Mouse (Mus musculus): ENCODE measurements around the gene Spg7.
"Not testable (repeated sequence)": the region's sequence is repeated elsewhere in the genome, so short reads cannot be mapped to it uniquely, and the experiment has no call there.

The Spg7 gene

DNA sequence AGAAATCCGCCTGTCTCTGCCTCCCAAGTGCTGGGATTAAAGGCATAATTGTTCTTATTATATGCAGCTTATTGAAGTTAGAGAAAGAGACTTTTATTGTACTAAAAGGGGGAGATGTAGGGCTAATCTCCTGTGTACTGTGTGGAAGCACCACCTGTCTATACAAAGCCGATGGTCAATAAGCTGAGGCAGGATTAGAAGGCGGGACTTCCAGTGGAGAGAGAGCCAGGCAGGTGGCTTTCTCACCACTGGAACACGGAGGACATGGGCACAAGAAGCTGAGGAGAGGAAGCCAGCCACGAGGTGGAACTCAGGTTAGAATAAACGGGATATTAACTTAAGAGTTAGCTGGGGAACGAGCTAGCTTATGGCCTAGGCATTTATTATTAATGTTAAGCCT lies at the start of gene Spg7:
Gene Spg7 (plus strand): TSS at position 222 of the 400 bp plus-strand sequence.
- no peak for DNase-seq (ENCODE audit: low spot score)

DNA sequence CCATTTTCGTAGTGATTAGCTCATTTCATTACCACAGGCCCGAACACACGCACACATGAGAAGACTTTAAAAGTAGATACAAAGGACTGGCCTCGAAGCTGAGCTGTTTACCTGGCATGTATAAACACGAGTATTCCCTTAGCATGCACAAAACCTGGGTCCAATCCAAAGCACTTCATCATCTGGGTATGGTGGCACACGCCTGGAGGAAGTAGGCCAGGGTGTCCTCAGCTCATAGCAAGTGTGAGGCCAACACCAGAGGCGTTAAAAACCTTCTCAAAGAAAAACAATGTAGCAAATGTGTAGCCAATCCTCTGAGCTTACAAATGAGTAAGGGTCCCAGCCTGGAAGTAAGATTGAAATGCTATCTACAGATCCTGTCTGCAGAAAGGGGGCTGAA lies 48.3 kb upstream of the Spg7 start:
- DNase-seq (ENCODE audit: low spot score) = no peak

DNA sequence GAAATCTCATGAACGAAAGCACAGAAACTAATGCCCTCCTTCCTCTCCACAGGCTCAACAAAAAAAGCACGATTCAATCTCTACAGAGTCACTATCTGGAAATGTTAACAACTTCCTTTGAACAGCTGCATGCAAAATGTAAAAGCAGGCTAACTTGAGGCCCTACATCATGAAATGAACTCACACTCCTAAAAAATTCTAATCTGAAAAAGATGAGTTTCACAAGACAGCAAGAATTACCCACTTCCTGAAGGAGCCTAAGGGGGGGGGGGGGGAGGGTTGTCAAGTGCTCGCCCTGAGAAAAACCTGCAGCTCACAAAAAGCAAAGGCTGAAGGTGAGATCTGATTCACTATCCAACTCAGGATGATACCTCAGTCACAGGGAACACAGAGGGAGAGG lies 47.7 kb upstream of the Spg7 start:
- no peak for DNase-seq (ENCODE audit: low spot score)

DNA sequence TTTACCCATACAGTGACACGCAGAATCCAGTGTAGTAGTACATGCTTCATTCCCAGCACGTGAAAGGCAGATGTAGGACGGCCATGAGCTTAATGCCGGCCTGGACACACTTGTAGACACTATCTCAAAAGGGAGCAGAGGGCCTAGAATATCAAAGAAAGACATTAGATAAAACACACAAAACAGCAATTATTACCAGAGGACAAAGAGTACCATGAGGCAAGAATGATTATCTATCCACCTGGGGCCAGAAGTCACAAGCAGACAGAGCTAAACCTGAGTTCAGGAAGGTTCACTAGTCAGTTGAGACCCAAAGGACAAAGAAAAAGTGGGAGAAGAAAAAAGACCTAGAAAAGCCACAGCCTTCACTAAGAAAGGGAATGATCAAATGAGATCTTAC lies 45.6 kb upstream of the Spg7 start:
- DNase-seq (ENCODE audit: low spot score) = no peak

DNA sequence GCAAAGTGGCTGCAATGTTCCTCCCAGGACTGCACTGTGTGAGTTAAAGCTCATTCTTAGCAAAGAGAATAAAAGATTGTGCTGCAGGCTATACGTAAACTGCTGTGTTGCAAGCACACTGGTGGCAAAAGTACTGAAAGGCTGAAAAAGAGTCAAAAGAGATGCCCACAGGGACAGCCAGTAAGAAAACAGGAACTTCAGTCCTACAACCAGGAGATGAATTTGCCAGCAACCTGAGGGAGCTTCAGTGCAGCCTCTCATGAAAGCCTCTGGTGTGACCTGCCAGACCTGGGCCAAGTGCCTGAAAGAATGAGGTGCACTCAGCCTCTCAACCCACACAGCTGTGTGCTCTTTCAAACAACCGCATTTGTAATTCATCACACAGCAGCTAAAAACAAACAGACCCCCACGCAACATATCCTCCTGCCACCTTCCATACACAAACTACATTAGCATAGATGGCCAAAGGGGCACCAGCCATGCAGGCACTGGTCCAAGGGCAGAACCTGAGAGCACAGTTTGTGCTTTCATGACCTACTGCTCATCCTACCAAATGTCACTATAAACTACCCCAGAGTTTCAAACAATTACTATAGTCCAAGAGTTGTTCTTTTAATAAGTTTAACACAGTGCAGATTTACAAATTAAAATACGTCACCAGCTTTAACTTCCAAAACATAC lies 44.1 kb upstream of the Spg7 start:
- no peak for DNase-seq (ENCODE audit: low spot score)

DNA sequence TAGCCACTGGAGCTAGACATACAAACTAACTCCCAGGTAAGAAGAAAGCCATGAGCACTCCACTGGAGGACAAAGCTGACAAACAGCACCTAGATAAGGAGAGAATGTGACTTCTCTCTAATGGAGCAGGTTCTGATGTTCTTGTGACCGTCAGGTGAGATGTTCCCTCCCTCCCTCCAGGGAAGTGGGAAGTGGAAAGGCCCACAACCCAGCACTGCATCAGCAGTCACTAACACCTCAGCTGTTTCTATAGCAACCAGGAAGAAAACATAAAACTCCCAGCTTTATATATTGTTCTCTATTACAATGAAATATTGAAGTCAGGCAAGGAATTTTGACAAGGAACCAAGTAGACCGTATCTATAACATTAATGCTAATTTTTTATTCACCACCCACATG lies 42.7 kb upstream of the Spg7 start:
- no peak for DNase-seq (ENCODE audit: low spot score)

DNA sequence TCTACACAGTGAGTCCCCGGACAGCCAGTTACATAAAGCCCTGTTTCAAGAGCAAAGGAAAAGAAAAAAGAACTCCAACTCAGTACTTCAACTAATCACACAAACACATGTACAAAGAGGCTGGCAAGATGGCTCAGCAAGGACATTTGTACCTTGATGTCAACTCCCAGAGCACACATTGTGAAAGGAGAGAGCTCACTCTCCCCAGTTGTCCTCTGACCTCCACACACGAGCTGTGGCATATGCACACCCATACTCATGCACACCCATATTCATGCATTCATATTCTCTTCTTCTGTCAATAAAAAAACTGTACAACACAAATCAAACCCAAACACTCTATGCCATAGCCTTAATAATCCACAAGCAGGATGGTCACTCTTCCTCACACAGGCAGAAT lies 41.9 kb upstream of the Spg7 start:
- no peak for DNase-seq (ENCODE audit: low spot score)

DNA sequence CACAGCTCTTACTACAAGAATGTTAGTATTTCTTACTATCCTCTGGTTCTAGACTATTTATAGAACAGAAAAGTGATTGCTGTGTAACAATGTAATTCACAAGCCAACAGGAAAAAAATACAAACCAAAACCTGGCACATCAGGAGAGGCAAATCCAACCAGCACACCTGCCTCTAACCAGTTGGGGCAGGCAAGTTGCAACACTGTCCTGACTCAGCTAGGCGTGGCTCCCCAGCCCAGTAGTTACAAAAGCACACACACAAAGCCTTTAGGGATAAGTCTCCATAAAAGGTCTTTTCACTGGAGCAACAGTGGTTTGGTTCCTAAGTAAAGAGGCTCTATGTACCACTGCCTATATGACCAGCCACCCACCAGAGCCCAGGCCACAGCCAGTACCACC lies 41.5 kb upstream of the Spg7 start:
- DNase-seq (ENCODE audit: low spot score) = peak; percentile 74

DNA sequence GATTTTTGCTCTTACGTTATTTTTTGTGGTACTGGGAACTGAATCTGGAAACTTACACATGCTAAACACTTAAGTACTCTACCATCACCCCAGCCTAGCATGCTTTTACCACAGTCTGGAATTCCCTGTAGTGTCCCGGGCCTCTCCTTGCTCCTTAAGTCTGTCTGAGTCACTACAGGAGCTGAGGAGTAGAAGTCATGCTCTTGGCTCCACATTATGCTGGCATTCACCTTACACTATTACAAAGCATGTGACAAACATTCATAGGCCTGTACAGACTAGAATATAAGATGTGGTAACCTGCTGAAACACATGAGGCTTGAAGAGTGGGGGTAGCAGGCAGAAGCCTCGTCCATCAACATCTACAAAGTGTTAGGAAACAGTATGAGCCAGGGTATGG lies 40.0 kb upstream of the Spg7 start:
- no peak for DNase-seq (ENCODE audit: low spot score)

DNA sequence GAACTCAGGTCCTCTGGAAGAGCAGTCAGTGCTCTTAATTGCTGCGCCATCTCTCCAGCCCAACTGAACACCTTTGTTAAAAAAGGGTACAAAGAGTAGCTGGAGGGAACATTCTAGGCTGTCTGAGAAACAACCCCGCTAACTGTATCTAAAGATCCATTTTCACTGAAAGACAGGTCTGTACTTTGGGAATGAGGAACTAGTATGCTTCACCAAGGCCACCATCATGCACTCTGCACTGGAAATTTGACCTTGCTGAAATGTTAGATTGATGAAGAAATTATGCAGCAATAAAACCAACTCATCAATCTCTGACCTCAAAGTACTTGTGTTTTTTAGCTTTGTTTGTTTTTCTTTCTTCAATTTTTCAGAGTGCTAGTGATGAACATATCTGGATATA lies 38.5 kb upstream of the Spg7 start:
- no peak for DNase-seq (ENCODE audit: low spot score)

DNA sequence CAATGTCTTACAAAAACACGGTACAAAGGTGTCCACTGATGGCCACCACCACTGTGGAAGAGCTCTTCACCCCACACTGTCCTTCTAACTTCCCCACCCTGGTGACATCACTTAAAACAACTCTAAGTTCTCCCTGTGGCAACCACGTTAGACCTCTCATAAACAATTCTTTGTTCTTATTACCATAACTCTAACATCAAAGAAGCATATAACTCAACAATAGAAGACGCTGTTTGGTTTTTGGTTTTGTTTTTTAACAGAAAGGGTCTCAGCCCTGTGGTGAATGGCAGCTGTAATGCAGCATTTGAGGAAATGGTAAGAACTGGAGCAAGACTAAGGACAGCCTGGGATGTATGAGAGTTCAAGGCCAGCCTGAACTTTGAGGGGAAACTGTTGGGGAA lies 36.8 kb upstream of the Spg7 start:
- DNase-seq (ENCODE audit: low spot score) = no peak

DNA sequence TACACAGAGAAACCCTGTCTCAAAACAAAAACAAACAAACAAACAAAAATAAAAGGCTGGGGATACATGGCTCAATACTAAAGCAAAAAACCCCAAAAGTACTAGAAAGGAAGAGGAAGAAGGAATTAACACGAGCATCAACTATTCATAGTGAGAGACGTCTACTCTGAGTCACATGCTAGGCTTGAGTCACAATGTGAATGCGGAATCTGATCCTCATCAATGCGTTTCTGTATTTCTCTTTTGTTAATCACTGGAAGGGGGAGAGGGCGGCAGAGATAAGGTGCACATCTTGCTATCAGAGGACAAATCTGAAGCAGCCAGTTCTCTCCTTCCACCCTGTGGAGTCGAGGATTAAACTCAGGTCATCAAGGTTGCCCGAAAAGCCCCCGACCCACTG lies 35.0 kb upstream of the Spg7 start:
- DNase-seq (ENCODE audit: low spot score) = no peak

DNA sequence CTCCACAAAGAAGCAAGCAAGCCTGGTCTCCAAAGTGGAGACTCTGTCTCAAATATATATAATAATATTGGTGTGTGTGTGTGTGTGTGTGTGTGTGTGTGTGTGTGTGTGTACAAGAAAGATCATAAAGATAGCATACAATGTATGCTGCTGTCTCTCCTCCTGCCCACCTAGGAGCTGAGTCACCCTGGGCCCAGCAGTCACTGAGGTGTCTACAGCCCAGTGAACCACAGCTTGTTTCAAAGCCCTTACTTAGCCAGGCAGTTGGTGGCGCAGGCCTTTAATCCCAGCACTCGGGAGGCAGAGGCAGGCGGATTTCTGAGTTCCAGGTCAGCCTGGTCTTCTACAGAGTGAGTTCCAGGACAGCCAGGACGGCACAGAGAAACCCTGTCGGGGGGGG lies 32.7 kb upstream of the Spg7 start:
- not testable (repeated sequence) for DNase-seq (ENCODE audit: low spot score)

DNA sequence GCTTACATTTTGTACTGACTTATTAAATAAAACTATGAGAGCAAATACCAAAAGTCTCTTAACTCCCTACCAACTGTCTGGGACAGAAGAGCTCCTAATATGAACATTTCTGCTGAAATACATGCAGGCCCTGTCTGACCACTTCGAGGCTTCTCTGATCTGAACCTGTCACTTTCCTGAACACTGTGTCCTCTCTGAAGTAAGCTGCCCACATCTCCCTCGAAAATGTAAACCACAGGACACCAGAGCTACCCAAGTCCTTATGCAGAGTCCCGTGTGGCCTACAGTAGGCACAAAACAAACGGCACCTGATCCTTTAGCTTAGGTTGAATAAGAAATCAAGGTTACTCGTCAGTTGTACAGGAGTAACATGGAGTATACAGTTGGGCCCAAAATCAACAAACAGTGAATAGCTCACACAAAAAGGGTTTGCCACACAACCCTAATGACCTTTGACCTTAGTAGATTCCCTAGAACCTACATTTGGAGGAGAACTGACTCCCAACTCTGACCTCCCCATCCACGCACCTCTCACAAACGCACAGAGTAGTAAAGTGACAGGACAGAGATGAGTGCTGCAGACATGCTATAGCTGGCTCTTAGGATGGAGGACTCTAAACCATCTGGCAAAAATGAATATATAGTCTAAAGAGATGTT lies 31.3 kb upstream of the Spg7 start:
- no peak for DNase-seq (ENCODE audit: low spot score)

DNA sequence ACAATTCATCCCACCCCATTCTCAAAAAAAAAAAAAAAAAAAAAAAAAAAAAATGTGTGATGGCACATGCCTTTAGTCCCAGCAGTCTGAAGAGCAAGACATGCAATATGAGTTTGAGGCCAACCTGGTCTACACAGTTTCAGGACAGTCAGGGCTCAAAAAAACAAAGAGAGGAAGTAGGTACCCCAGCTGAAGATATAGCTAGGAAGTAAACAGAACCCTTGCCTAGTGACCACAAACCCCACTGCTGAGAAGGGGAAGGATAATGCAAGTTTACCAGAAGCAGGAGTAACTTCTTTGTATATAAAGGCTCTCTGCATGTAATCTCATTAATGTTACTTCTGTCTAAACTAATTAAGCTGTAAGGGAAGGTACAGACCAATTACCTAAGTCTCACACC lies 30.0 kb upstream of the Spg7 start:
- DNase-seq (ENCODE audit: low spot score) = no peak

DNA sequence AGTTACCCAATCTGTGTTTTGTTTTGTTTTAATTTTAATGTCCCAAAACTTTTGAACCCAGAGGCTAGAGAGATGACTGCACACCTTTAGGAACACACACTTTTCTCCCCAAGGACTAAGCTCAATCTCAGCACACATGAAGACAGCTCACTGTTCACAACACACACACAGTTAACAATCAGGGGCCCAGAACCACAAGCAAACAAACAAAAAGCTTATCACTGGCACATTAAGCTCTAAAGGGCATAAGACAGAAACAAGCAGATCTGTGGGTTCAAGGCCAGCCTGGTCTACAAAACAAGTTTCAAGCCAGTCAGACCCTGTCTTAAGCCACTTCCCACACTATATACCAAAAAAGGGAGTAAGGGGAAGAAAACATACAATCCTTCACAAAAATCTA lies 29.3 kb upstream of the Spg7 start:
- no peak for DNase-seq (ENCODE audit: low spot score)

DNA sequence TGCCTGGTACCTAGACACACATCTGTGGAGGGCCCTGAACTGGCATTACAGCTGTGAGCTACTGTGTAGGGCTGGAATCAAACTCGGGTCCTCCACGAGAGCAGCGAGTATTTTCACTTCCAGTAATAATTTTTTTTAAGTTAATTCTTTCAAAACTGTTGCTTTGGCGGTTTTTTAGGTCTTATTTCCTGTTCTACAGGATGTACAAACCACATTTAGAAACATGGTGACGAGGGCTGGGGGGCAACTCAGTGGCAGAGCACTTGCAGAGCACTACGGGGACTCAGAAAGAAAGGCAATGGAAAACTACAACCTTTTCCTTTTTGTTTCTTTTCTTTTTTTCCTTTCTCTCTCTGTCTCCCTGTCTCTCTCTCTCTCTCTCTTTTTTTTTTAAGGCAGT lies 28.6 kb upstream of the Spg7 start:
- DNase-seq (ENCODE audit: low spot score) = no peak

DNA sequence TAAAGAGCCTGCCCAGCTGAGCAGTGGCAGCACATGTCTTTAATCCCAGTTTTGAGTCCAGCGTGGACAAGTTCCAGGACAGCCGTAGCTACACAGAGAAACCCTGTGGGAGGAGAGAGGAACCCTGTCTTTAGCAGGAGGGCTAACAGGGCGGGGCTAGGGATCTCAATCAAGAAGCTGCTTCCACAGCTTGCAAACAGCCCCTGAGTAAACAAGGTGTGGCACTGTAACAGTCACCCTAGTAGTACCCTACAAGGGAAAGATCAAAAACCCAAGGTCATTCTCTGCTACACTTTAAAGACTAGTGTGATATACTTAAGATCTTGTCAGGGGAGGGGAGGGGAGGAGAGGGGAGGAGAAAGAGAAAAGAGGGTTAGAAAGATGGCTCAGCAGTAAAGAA lies 25.8 kb upstream of the Spg7 start:
- DNase-seq (ENCODE audit: low spot score) = no peak

DNA sequence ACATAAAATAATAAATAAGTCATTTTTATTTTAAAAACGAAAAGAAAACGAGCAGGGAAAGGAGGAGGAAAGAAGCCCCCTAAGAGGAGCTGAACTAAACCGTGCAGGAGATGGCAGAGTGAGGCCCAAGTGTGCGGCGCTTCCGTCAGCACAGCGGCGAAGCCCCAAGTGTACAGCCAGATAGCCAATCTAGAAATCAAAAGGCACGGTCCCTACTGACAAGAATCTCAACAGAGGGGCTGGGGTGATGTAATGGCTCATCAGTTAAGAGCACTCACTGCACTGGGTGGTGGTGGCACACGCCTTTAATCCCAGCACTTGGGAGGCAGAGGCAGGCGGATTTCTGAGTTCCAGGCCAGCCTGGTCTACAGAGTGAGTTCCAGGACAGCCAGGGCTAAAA lies 25.3 kb upstream of the Spg7 start:
- DNase-seq (ENCODE audit: low spot score) = no peak

DNA sequence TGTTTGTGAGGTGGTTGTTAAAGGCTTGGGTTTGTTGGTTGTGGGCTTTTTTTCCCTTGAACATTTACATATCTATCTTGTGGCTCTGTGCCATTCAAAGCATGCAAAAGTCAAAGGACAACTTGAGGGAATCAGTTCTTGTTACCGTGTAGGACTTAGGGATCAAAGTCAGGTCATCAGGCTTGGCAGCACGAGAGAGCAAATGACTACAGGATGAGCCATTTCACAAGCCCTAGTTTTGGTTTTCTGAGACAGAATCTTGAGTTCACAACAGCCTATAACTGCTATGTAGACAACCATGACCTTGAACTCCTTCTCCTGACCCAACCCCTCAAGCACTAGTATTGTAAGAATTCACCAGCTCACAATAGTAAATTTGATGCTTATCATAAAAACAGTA lies 24.4 kb upstream of the Spg7 start:
- no peak for DNase-seq (ENCODE audit: low spot score)

DNA sequence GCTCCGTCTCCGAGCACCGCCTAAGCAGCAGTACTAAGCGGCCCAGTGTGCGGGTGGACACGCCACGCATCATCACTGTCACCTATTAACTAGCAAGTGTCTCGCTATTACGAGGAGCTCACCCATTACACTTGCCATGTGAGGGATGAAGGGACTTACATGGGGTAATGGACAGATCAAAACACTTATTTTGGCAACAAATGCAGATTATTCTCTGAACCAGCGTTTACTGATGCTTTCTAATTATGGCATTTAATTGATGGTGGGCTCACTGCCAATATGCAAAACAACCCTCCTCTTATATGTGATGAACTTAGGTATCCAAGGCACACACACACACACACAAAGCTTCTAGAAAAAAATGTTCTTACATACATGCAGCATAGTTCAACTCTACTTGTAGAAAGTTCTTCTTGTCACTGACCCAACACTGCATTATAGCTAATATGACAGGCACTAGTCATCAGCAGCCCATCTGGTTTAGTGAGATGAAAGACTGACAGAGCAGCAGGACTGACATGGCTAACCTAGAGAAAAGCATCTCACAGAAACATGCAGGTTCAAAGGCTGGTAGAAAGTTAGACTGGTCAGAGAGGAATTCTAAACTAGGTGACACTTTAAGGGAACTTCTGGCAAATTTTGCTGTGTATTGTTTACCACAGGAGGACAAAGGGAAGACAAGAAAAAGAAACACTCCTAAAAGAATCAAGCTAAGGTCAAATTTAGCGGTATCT lies 23.2 kb upstream of the Spg7 start:
- no peak for DNase-seq (ENCODE audit: low spot score)

DNA sequence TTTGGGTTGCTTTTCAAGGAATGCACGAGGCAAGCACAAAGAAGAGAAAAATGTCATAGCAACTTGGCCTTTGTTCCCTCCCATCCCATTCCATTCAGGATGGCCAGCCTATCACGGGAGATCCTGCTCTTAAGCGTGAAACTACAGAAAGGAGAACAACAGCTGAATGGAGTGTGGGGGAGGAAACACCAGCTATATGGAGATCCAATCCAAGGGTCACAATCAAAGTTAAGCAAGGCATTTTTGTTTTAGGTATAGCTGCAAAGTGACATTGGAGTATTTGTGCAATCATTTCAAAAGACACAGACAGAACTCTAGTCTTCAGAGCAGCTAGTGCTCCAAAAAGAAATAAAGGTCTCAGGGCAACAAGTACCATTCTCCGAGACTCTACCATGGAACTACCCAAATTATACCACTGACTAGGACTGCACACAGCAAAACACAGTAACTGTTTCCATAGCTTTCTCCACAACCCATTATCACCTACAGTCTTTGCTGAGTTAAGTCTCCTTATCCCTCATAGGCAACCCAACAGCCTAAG lies 22.6 kb upstream of the Spg7 start:
- DNase-seq (ENCODE audit: low spot score) = peak; percentile 52

All from yolk sac, embryonic 10.5 days (tissue).